Mouse (Mus musculus) stomach, postnatal 0 days (tissue): ENCODE results near the gene Baz1a.

Source experiments
- CTCF ChIP-seq: IDR thresholded peaks from 2 replicates; pipeline ENCODE4 v1.5.1; 2016; ENCODE audit warnings: antibody characterized with exemption, low read depth, mild to moderate bottlenecking, moderate library complexity
- EP300 ChIP-seq: optimal IDR thresholded peaks from 2 replicates; pipeline ENCODE3; 2016; ENCODE audit warnings: antibody characterized with exemption

DNA sequence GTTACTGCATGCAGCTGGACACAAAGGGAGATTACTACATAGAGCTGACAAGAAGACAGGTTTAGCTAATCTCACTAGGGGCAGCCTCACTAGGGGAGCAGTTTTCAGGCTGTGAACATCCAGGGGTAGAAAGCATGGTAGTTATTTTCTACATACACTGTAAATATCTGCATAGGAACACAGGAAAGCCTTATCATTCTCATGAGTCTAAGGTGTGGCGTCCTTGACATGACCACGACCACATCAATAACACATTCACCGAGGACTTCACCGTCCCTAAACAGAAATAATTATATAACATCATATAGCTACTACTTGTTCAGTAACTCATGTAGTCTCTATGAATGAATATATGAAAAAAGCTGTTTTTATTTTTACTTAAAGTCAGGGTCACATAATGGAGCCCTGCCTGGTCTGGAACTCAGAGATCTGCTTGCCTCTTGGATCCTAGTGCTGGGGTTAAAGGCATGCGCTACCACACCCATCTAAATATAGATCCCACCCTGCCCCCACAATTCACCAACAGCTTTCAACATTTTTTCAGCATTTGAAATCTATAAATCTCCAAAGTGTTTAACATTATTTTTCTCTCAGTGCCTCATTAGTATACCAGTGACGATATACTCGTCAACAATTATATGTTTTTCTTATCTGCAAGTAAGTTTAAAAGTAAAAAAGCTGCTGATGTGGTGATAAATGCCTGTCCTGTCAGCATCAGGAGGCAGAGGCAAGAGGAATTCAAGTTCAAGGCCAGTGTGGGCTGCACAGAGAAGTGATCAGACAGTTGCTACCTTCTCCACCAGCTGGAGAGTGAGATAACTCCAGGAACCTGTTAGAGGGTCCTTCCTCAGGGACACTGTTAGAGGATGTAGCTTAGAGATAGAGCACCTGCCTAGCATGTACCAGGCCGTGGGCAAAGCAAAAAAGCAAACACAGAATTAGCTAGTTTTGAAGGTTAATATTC, 37.3 kb upstream of the Baz1a start:
- TF ChIP-seq CTCF (no peak), EP300 (no peak)
